Mouse (Mus musculus) forebrain, embryonic 12.5 days (tissue): ENCODE measurements at regions not wholly inside any gene's neighbourhood (a gene's known extent, or its start where the extent isn't known, plus 50 kb on each side); places are given as distances from the start of the nearest gene placed in this dataset.

ENCODE experiments used
- ATAC-seq: fragments of 200-750 bp; cut with Nextera tagmentation; 2 replicates; pipeline ENCODE4 v1.8.0; 2017; ENCODE audit warnings: moderate TSS enrichment; ENCODE audit not compliant: low FRiP score
- H3K27ac ChIP-seq: fragments of 300-500 bp; sonication (generic); 2 replicates; pipeline ENCODE4 v1.5.1; 2016; ENCODE audit warnings: mild to moderate bottlenecking
- H3K27me3 ChIP-seq: fragments of 300-500 bp; sonication (generic); 2 replicates; pipeline ENCODE4 v1.6.1; 2016; ENCODE audit warnings: mild to moderate bottlenecking
- H3K36me3 ChIP-seq: fragments of 300-500 bp; sonication (generic); replicated peaks from 2 replicates; pipeline ENCODE4 v1.6.1; 2016; ENCODE audit warnings: mild to moderate bottlenecking
- H3K4me1 ChIP-seq: fragments of 300-500 bp; sonication (generic); 2 replicates; pipeline ENCODE4 v1.6.1; 2016
- H3K4me2 ChIP-seq: fragments of 300-500 bp; sonication (generic); 2 replicates; pipeline ENCODE4 v1.6.1; 2016; ENCODE audit warnings: mild to moderate bottlenecking, moderate library complexity
- H3K4me3 ChIP-seq: fragments of 300-500 bp; sonication (generic); replicated peaks from 2 replicates; pipeline ENCODE4 v1.5.1; 2016; ENCODE audit warnings: mild to moderate bottlenecking
- H3K9ac ChIP-seq: fragments of 300-500 bp; sonication (generic); 2 replicates; pipeline ENCODE4 v1.6.1; 2016; ENCODE audit warnings: mild to moderate bottlenecking
- H3K9me3 ChIP-seq: fragments of 300-500 bp; sonication (generic); 2 replicates; pipeline ENCODE4 v1.6.1; 2016
- WGBS: fragments of 180-500 bp; shearing (Covaris S2); methylation state at CpG from one replicate; pipeline ENCODE4 v1.1.7; 2016; 5-methylcytosine and 5-hydroxymethylcytosine counted together

DNA sequence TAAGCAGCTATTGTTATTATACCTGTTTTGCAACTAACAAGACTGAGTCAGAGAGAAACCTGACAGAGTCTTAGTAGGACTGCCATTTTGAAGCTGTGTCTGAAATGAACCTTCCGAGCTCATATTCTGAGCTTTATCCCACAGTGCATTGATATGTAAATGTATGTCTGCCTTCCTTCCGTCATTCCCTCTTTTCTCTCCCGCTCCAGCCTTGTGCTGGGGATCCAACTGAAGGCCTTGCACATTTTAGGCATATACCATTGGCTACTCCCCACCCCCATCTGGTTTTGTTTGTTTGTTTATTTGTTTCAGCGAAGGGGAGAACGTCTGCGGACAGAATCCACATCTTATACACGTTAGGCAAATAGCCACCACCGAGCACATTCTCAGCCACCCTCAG, 57.2 kb upstream of the Map4k3 start:
- Histone ChIP-seq H3K4me1 (no peaks in the 10 kb centered on the region), H3K9ac (no peak overlapping the region), H3K27ac (no peak overlapping the region), H3K4me2 (no peak overlapping the region), H3K4me3 (no peak overlapping the region), H3K9me3 (no peaks in the 10 kb centered on the region), H3K36me3 (no peaks in the 10 kb centered on the region), H3K27me3 (no peaks in the 10 kb centered on the region)
- ATAC-seq: no peak
- 61% methylated on average over 8 of the region's 8 CpGs for WGBS

- Histone ChIP-seq H3K36me3 (no peaks in the 10 kb centered on the region), H3K4me1 (no peaks in the 10 kb centered on the region), H3K9me3 (no peaks in the 10 kb centered on the region), H3K27me3 (no peaks in the 10 kb centered on the region), H3K4me3 (no peak overlapping the region), H3K27ac (no peak overlapping the region), H3K4me2 (no peak overlapping the region), H3K9ac (no peak overlapping the region)
- 72% methylated on average over 4 of the region's 4 CpGs for WGBS
- no peak for ATAC-seq
These were observed 56.8 kb upstream of the Map4k3 start for GRCm38 (mm10) chr17:80785049-80785448.

- no peaks in the 10 kb centered on the region for H3K9me3 ChIP-seq
- no peaks in the 10 kb centered on the region for H3K27me3 ChIP-seq
- no peaks in the 10 kb centered on the region for H3K36me3 ChIP-seq
- H3K9ac ChIP-seq: no peak overlapping the region
- 27% methylated on average over 1 of the region's 1 CpGs for WGBS
- no peak overlapping the region for H3K4me3 ChIP-seq
- no peaks in the 10 kb centered on the region for H3K4me1 ChIP-seq
- no peak for ATAC-seq
- H3K27ac ChIP-seq: no peak overlapping the region
- no peak overlapping the region for H3K4me2 ChIP-seq
These were observed 53.9 kb upstream of the Map4k3 start for GRCm38 (mm10) chr17:80782233-80782632.

DNA sequence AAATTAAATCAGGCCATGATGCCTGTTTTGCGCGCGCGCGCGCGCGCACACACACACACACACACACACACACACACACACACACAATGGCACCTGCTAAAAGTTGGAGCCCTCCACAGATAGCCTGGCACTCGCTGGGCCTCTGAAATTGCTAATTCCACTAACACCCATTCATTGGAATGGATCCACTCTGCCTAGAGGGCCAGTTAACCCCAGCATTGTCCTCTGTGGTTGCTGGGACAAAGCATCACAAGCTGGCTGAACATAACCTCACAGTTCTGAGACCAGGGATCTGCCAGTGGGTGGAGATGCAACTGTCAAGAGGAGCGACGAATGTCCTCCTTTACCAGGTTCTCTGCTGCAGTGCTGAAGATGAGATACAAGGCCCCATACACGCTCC, 53.3 kb upstream of the Map4k3 start:
- H3K9me3 ChIP-seq: no peaks in the 10 kb centered on the region
- 90% methylated on average over 12 of the region's 12 CpGs for WGBS
- no peak overlapping the region for H3K27ac ChIP-seq
- H3K4me2 ChIP-seq: no peak overlapping the region
- H3K9ac ChIP-seq: no peak overlapping the region
- no peak for ATAC-seq
- no peak overlapping the region for H3K4me3 ChIP-seq
- H3K36me3 ChIP-seq: no peaks in the 10 kb centered on the region
- H3K27me3 ChIP-seq: no peaks in the 10 kb centered on the region
- H3K4me1 ChIP-seq: no peaks in the 10 kb centered on the region

- Histone ChIP-seq H3K9me3 (no peaks in the 10 kb centered on the region), H3K4me2 (no peak overlapping the region), H3K36me3 (no peaks in the 10 kb centered on the region), H3K27ac (0 out of 2 replicates have a peak overlapping the region, but pooled peaks have one; percentile 16), H3K27me3 (no peaks in the 10 kb centered on the region), H3K9ac (no peak overlapping the region), H3K4me1 (no peaks in the 10 kb centered on the region), H3K4me3 (no peak overlapping the region)
- no peak for ATAC-seq
- 60% methylated on average over 7 of the region's 7 CpGs for WGBS
These were observed 52.0 kb upstream of the Map4k3 start for GRCm38 (mm10) chr17:80780303-80780702.

GRCm38 (mm10) chr17:80779782-80780181, 51.5 kb upstream of the Map4k3 start:
- no peak overlapping the region for H3K4me3 ChIP-seq
- 80% methylated on average over 6 of the region's 6 CpGs for WGBS
- no peaks in the 10 kb centered on the region for H3K36me3 ChIP-seq
- no peaks in the 10 kb centered on the region for H3K9me3 ChIP-seq
- H3K4me2 ChIP-seq: no peak overlapping the region
- ATAC-seq: no peak
- no peaks in the 10 kb centered on the region for H3K4me1 ChIP-seq
- H3K9ac ChIP-seq: no peak overlapping the region
- no peak overlapping the region for H3K27ac ChIP-seq
- no peaks in the 10 kb centered on the region for H3K27me3 ChIP-seq
